Mouse (Mus musculus) neutrophil, adult 5-6 weeks (primary cell): Measurements from ENCODE around the gene Gsdma3. TPM values are rescaled to one million over a fixed set of nuclear protein-coding genes. Genes with fewer than 3 reads are reported as not detected.
"Not testable (repeated sequence)": the region's sequence is repeated elsewhere in the genome, so short reads cannot be mapped to it uniquely, and the experiment has no call there.

ENCODE experiments used
- ATAC-seq: fragments of 151-379, 151-347 bp; 2 replicates; pipeline ENCODE4 v1.8.0; 2017; ENCODE audit warnings: mild to moderate bottlenecking, moderate TSS enrichment; ENCODE audit not compliant: insufficient number of reproducible peaks, poor library complexity, low FRiP score, severe bottlenecking; ENCODE audit errors: extremely low read depth
- total RNA-seq: library from RNA; stranded (forward); fragments of 200-1000 nt; gene quantifications from 2 replicates; pipeline ENCODE4 v1.2.3, GENCODE M21; 2017

Gsdma3 gene
- total RNA-seq, 1 experiment from 2014 or later: not detected

DNA sequence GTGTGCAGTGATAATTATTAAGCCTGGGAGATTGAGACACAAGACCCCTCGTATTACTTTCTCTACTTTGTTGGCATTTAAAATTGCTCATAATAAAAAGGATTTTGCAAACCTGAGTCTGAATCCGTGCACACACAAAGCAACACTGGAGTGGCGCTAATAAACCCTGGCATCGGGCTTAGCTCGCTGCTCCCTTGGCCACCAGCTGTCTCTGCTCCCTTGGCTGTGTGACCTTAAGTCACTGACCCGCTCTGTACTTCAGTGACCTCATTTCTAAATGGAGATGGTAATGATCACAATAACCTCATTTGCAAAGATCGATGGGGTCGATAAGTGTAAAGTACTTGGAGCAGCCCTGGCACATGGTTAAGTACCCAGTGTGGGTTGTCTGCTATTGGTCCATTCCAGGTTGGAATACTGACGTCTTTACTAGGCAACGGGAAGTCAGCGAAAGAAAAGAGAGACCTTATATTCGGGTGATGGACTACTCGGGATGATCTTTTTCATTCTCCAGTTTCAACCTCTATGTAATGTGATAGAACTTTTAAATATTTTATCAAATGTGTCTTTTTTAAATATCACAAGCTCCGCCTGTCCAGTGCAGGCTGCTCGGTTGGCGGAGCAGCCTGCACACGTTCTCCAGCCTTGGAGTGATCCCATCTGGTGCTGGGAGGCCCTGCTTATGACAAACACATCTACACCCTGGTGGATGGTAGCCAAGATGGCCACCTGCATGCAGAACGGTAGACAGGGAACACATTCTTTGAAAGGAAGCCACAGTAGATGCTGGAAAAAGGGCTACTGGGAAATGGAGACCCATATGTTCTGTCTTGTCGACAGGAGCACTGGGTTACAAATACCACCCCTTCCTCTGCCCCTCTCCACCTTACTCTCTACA is 35.4 kb upstream of the Gsdma3 start:
- ATAC-seq: no peak

DNA sequence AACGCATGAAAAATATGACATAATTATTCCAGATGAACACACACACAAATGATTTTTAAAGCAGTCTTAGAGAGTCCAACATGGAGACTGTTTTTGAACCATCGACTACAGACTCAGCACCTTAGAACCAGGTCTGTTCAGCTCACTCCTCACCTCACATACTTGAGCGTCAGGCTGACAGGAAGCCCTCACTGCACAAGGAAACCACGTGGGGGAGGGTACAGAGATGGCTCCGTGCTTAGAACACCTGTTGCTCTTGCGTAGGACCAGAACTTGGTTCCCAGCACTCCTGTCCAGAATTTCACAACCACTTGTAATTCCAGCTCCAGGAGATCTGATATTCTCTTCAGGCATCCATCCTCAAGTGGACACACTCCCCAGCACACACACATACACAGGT is 31.1 kb upstream of the Gsdma3 start:
- no peak for ATAC-seq

DNA sequence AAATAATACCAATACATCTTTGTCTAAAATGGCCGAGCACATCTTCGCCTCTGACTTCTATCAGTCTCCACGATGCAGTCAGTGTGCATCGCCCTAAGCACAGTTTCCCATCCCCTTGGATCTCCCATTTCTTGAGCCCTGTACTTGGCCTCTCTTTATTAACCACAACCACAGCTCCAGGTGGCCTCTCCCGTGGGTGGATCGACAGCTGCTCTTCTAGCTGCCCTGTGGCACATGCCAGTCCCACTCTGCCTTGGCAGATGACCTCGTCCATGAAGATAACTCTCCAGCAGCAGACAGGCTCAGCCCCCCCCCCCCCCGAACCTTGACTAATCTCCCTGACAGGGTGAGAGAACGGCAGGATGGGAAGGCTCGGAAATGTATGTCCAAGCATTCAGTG is 30.7 kb upstream of the Gsdma3 start:
- no peak for ATAC-seq

DNA sequence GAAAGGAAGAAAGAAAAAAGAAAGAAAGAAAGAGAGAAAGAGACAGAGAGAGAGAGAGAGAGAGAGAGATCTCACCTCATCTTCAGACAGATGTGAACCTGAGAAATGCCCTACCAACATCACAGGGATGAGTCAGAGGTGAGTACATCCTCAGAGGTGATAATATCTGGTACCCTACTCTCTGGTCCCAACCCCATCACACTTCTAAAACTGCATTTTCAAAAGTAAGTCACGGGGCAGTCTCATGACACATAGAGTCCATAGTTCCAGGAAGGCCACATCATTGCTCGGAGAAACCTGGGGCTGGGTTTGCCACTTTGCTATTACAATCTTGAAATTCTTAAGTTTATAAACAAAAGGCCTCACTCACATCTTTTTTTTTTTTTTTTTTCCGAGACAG is 30.2 kb upstream of the Gsdma3 start:
- no peak for ATAC-seq

DNA sequence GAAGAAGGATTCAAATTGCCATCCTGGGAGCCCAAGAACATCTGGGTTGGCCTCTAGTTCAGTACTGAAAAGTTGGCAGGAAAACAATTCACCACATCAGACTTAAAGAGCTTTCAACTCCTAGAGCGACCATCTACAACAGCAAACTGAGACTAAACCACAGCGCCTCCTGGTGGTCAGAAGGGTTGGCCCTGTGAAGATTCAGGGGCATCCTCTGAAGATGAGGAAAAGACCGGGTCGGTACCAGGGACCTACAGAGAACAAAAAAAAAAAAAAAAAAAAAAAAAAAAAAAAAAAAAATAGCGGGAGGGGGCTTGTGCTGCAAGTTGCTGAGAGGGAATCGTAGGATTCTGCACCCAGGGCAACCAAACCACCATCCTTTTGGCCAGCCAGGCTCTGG is 28.8 kb upstream of the Gsdma3 start:
- peak; percentile 83 for ATAC-seq

DNA sequence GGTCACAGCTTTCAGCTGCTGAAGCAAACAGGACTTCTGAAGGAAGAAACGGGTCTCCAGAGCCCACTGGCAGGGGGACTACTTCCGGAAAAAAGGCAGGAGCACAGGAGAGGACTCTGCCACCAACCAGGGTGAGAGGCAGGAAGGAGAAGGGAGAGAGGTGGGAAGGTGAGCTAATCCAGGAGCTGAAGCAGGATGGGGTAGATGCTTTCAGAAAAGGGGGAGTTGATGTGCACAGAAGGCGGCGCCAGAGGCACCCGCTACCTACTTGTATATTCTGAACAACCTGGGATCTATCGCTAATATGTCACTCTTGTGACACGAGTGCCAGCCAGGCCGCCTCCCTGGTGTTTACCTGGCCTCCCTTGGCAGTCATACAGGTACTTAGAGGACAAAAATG is 28.2 kb upstream of the Gsdma3 start, which contains the start of gene Lrrc3c:
TSS of gene Lrrc3c (plus strand) at position 301 of the 400 bp plus-strand sequence.
- no peak for ATAC-seq

DNA sequence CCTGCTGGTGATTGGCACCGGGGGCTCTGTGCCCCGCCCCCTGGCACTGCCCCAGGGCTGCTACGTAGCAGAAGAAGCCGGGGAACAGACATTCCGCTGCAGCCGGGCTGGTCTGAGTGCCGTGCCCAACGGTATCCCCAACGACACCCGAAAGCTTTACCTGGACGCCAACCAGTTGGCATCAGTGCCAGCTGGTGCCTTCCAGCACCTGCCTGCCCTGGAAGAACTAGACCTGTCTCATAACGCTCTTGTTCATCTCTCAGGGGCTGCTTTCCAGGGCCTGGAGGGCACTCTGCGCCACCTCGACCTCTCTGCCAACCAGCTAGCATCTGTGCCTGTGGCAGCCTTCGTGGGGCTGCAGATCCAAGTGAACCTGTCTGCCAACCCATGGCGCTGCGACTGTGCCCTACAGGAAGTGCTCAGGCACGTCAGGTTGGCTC is 27.3 kb upstream of the Gsdma3 start:
- ATAC-seq: no peak

DNA sequence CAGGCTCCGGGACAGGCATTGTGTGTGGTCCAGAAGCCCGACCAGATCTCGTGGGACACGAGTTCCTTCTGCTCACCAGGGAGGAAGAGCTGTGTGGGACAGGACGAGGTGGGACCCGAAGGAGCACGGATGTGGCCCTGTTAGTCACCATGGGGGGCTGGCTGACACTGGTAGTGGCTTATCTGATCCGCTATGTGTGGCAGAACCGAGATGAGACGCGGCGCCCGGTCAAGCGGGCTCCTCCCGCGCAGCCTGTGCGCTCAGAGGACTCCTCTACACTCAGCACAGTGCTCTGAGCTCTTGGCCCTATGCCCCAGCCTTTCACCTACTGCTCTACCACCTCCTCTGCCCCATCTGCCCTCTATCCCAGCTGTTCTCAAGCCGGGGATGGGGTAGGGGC is 26.9 kb upstream of the Gsdma3 start:
- ATAC-seq: no peak

DNA sequence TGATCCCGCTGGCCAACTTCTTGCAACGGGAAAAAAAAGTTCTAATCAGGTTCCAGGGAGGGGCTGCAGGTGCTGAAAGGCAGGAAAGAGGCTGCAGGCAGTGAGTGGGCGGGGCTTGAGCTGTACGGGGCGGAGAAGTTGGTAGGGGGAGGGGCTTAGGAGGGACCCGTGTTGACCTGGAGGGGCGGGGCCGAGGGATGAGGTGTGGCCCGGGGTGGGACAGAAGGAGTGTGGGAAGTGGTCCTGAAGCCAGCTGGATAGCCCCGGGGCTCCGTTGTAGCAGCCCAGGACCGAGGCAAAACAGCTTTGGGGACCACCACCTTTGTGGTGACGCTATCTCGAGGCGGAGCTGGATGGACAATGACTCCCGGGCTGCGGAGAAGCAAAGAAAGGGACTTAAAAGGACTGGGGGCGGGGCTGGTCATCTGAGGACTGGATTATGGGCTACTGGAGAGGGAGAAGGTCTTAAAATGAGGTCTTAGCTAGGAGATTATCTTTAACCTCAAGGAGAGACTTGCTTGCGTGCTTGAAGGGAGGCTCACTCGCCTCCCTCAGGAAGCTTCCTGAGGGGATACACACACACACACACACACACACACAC is 24.0 kb upstream of the Gsdma3 start:
- no peak for ATAC-seq

DNA sequence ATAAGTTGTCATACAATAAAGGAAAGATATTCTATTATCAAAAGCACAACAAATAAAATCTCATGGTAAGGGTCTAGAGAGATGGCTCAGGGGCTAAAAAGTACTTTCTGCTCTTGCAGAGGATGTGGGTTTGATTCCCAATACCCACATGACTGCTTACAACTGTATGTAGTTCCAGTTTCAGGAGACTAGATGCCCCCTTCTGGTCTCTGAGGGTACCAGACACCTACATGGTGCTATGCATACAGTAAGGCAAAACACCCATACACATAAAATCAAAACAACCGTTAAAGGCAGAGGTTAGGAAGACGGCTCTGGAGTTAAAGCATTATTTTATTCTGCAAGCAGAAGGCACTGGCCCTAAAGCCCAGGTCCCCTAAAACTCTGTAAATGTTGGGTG is 22.2 kb upstream of the Gsdma3 start:
- ATAC-seq: no peak

DNA sequence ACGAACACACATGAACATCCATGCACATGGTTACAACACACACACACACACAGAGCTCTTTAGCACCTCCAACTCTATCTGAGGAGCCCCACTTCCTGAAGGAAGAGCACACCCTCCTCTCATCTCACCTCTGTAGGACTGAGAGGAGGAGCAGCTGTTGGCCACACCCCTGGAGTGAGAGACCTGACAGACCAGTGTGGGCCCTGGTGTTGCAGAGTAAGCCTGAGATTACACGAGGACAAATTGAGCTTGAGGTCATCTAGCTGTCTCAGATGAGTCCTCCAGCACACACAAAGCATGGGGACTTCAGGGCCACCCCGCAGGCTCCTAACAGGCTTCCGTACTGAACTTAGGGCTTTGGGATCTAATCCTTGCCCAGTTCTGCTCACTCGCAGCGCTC is 21.2 kb upstream of the Gsdma3 start:
- ATAC-seq: not testable (repeated sequence)

DNA sequence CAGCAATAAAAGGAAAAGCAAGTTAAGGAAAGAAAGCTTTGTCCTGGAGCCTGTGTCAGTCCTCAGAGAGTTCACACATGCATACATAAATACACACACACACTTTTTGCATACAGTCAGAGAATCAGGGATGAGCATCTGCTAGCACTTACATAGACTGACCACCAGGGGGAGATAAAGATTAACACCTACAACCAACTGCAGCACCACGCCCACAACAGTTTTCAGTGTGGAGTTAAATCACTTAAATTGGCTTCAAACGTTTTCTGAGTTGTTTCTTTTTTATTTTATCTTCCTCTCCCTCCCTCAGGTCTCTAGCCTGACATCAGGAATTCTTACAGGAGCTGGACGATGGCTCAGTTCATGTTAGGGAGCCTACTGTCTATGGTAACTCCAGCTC is 19.4 kb upstream of the Gsdma3 start:
- ATAC-seq: peak; percentile 86

DNA sequence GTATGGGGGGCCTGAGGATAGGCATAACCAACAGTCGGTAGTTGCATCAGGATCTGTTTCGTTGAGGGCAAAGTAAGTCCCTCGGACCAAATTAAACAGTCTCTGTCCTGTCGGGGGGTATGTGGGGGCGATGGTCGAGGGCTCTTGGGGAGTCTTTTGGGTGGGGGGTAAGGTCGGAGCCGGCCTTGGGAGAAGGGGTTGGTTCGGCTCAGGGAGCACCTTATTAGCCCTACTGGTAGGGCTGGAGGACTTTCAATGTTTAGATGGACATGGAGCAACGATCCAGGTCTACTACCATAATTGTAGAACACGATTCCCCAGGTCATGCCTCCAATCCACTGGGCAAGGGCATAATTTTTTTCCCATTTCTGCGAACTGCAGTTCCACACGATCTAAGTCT is 5.4 kb upstream of the Gsdma3 start:
- no peak for ATAC-seq

DNA sequence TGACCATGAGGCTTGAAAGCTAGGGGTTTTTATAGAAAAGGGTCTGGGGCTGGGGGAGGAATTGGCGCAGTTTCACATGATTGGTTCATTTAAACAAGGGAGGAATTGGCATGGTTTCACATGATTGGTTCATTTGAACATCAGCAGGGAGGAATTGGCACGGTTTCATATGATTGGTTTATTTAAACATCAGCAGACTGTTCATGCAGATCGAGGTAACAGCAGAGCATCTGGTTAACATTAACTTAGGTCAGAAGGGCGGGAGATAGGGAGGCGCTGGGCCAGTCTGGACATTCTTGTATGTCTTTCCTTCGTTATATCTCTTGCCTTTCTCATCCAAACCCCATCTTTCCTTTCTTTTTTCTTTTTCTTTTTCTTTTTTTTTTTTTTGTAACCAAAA is 2.2 kb upstream of the Gsdma3 start:
- not testable (repeated sequence) for ATAC-seq

DNA sequence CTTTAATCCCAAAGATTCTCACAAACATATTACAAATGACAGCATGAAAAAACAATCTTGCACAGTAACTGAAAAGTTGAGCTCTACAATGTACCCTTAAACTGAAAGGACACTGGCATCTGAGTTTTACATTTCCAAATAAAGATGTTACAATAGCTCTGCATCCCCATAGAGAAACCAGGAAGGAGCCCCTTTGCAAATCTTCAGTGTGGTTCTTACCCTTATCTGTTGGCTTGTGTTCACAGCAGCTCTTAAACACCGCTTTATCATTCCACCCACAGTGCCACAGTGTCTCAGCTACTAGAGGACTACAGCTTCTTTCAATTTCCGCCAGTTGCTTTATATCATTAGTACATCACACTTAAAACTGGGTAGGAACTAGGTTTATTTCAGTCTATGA is 1.8 kb upstream of the Gsdma3 start:
- not testable (repeated sequence) for ATAC-seq

DNA sequence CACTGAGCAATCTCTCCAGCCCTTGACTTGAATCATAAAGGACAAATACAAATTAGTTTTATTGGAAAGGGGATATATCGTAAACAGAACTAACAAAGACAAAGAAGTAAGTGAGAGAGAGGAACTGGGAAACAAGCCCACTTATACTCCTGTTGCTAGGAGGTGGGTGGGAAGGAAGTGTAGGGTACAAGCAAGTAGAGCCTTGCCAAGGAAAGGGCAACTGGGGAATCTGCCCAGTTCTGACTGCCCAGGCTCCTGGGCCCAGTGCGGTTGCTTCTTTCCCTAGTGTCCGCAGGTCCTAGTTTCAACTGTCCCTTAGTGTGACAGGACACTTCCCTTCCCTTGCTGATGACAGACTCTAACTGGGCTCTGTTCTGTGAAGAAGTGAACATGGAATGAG is 2.5 kb downstream of the Gsdma3 start:
- no peak for ATAC-seq

DNA sequence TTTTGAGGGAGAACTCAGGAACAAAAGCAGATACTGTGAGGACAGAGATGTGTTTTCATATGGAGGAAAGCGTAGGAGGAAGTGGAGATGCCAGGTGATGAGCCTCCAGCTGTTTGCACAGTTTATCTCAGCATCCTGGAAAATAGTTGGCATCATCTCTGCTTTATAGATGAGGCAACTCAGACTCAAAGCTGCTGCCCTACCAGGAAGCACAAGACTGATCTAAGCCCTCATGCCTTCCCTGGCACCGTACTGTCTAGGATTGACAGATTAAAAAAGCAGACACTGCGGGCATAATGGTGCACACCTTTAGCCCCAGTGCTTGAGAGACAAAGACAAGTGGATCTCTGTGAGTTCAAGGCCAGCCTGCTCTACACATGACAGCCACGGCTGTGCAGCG is 4.5 kb downstream of the Gsdma3 start:
- no peak for ATAC-seq

DNA sequence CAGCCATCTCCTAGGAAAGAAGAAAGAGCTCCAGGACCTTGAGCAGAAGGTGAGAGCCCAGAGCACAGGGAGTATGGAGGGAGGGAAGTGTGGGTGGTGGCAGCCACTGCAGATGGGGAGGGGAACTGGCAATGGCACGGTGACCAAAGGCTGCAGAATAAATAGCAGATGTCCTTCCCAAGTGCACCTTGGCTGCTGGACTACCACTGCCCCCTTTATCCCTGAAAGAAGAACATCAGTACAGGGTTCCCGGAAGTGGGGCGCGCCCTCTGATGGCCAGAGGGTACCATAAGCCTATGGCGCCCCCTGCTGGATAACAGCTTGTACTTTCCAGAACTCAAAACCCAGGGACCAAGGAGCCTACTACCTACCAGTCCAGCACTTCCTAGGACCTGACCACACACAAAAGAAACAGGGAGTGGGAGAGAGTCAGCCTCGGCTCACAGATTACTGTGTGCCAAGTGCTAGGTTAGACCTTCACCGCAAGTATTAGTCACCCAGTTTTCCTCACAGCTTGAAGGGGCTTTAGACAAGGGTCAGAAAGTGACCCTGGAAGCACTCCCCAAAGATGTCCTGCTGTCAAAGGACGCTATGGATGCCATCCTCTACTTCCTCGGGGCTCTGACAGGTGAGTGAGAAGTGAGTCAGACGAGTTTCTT is 9.3 kb downstream of the Gsdma3 start:
- peak; percentile 90 for ATAC-seq

DNA sequence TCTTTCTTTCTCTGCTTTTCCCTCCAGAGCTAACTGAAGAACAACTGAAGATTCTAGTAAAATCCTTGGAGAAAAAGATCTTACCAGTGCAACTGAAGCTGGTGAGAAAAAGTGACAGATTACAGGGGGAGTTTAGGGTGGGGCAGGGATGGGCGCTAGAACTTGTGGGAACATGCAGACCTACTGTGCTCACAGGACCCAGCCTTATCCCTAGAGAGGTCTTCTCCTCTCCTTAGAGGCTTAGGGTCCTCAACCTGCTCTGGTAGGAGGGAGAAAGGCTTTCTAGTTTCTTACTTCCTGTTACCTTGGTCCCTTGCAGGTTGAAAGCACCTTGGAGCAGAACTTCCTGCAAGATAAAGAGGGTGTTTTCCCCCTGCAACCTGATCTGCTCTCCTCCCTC is 11.3 kb downstream of the Gsdma3 start:
- ATAC-seq: no peak

DNA sequence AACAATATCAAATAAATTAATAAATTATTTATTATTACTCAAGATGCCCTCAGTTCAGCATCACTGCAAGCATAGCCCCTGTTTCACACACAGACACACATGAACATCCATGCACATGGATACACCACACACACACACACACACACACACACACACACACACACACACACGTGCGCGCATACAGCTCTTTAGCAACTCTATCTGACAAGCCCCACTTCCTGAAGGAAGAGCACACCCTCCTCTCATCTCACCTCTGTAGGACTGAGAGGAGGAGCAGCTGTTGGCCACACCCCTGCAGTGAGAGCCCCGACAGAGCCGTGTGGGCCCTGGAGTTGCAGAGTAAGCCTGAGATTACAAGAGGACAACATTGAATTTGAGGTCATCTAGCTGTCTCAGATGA is 13.9 kb downstream of the Gsdma3 start:
- ATAC-seq: no peak
